Mouse (Mus musculus) urinary bladder, postnatal 25 days (tissue): Measurements from ENCODE around the gene 1110004F10Rik.
A peak's percentile ranks its signal among the peaks of the same experiment; 100 is the strongest.
"Not testable (repeated sequence)": the region's sequence is repeated elsewhere in the genome, so short reads cannot be mapped to it uniquely, and the experiment has no call there.

Experiments
- DNase-seq: peaks from one replicate; pipeline ENCODE4 v3.0.0; 2022; ENCODE audit warnings: low spot score

The 1110004F10Rik gene

DNA sequence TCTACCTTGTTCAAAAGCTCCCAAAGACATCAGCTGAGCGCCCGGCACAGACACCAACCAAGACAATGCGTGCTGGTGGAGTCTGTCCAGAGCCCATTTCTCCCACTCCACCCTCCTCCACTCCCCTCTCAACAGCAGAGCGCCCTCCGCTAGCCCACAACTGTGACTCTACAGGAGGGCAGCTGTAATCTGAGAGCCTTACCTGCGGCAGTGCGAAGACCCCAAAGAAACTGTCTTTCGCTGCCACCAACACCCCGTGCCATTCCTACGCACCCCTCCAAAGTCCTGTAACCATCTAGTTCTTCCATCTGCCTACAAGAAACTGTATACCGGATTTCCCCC, at the start of gene 1110004F10Rik:
TSS of gene 1110004F10Rik (plus strand) at position 202 of the 342 bp plus-strand sequence.
- DNase-seq = peak; percentile 5

GRCm38 (mm10) chr7:116002726-116003125, 36.5 kb upstream of the 1110004F10Rik start:
- no peak for DNase-seq

- DNase-seq = no peak
These were observed 9.2 kb upstream of the 1110004F10Rik start for GRCm38 (mm10) chr7:116029991-116030390.

DNA sequence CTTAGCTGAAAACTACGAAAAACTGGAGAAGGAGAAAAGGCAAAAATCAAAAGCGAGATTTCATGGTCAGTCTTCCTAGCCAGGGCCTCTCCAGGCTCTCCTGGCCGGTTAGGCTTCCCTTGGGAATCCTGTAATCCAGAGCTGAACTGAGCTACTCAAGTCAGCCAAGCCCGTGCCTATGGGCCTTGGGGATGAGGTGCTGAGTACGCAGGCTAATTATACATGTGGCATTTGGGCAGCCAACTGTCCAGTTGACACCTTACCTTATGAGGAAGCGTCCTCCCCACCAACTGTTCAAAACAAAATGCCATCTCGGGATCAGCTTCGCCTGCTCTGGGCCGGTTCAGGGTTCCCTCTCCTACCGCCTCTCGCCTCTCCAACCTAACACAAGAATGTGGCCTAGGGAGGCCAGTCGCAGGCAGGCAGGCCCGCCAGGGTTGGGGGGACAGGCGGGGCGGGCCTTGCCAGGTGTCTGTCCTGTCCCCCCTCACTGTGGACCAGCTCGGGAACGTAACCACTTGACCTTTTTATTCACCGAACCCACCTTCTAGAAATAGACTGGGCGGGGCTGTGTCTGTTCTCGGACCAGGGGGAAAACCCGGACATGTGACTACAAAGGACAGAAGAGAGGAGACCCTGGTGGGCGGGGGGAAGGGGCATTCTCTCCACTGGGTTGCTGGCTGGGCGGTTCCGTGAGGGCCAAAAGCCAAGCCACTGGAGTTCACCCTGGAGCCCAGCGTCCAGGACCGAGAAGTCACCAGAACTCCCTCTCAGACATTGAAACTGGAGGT, 8.4 kb upstream of the 1110004F10Rik start:
- DNase-seq = no peak

DNA sequence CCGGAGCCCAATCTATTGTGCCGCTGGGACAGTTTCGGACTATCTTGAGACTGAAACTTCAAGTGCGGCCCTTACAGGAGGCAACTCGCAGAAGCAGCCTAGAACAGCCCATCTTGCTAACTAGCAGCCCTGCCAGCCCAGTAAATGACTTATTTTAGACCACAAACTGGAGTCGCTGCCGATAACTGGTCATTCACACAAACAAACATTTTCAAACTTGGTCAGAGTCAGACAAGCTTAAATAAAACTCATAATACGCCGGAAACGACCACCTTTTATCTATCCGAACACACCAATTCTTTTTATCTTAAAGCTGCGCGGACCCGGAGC, 7.8 kb upstream of the 1110004F10Rik start:
- no peak for DNase-seq

DNA sequence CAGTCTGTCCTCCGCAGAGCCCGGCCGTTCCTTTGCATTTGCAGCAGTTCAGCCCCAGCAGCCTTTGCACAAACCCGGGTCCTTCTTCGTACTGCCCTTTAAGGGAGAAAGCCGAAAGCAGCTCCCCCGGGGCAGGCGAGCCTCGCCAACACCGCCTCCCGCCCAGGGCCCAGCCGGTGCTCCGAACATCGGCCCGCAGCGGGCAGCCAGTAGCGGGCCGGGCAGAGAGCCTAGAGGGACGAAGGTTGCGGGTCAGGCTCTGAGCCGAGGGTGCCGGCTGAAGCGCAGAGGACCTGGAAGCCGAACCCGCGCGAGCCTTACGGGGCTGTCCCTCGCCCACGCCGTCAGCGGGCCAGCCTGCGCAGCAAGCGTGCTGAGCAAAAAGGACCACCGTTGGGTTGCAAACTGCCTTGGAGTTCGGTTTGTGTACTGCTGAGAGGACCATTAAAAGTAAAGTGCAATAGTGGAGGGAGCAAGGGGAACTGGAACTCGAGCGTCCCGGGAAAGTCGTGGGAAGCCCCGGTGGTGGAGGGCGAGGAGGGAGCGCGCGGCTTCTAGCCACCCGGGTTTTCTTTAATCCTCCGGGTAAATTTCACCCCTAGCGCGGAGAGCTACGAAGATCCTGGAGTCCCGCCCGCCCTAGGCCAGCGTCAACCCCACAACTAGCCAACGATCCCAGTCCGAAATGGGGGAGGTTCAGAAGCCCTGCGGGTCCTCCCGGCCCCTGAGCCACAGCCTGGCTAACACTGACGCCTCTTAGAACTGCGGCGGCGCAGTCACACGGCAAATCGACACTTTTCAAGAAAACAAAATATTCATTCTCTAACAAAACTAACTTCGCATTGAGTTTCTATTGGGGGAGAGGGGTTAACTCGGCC, 7.2 kb upstream of the 1110004F10Rik start:
- peak; percentile 61 for DNase-seq

- peak; percentile 61 for DNase-seq
These were observed 6.4 kb upstream of the 1110004F10Rik start for GRCm38 (mm10) chr7:116032596-116033307.

DNA sequence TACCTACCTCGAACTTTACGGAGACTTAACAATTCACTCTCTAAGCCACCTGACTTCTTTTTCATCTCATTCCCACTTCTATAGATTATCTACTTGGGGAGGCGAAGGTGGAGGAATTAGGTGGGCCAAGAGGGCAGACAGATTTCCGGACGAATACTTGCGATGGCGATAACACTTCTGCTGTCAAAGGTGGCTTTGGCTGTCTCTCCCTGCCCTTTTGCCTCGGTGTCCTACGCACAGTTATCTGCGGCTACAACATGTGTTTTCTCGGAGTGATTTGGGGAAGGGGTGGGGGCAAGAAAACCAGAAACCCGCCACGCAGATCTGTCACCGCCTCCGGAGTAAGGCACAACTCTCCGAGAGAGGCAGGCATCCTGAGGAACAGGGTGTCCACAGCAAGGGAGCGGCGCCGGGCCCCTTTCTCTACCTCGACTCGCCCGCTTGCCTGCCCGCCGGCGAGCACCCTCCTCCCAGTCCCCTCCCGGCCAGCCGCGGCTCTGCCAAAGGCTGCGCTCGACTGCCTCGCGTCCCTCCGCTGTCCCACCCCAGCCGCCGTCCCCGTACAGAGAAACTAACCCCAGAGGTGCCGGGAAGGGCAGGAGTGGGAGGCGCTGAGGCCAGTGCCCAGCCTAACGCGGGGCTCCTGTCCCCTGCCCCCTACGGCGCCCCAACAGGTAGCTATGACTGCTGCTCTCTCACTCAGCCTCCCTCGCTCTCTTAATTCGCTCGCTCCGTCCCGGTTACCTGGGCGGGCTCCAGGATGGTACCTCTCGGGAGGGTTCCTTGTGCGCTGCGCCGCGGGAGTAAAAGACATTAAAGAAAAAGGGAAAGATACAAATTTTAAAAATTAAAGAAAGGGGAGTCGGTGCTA, 5.6 kb upstream of the 1110004F10Rik start:
- DNase-seq = peak; percentile 42

DNA sequence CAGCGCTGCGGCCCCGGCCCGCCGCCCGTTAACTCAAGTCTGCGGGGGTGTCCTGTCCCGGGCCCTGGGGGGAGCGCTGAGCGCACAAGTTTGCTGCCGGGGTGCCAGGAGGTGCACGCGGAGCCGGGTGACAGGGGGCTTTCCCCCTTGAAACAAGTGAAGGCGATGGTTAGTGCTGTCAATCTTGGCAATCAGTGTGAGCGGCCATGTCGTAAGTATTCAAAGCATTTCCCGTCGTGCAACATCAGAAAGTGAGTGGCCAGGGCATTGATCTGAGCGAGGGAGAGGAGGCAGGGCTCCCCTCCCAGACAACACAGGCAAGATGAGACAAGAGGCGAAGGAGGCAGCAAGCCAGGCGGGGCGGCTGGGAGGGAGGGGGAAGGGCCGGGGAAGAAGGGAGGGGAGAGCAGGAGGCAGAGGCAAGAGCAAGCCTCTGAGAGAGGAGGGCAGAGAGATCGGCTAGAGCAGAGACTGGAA, 4.9 kb upstream of the 1110004F10Rik start:
- DNase-seq = peak; percentile 43

GRCm38 (mm10) chr7:116035504-116035903, 3.7 kb upstream of the 1110004F10Rik start:
- no peak for DNase-seq

GRCm38 (mm10) chr7:116036591-116037555, 2.3 kb upstream of the 1110004F10Rik start:
- no peak for DNase-seq

DNA sequence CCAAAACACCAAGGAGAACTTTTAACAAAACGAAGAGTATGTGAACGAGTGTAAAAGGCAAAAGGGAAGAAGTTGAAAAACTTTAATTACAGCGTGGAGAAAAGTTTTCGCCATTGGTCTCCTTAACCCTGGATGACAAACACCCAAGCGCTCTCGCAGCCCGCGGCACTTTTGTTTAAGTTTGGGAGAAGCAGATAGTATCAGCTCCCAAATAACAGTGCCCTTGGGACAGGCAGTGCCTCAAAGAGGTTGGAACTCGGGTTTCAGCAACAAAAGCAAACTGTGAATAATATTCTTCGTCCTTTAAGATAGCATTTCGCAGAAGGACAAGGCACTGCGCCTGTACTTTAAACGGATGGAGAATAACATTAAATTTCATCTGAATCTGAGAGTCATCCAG, 1.2 kb upstream of the 1110004F10Rik start:
- DNase-seq = no peak

- DNase-seq = no peak
These were observed 686 bp upstream of the 1110004F10Rik start, which contains the start of gene Sox6 for GRCm38 (mm10) chr7:116038511-116038910. Sox6 (minus strand) TSS chr7:116038796.

DNA sequence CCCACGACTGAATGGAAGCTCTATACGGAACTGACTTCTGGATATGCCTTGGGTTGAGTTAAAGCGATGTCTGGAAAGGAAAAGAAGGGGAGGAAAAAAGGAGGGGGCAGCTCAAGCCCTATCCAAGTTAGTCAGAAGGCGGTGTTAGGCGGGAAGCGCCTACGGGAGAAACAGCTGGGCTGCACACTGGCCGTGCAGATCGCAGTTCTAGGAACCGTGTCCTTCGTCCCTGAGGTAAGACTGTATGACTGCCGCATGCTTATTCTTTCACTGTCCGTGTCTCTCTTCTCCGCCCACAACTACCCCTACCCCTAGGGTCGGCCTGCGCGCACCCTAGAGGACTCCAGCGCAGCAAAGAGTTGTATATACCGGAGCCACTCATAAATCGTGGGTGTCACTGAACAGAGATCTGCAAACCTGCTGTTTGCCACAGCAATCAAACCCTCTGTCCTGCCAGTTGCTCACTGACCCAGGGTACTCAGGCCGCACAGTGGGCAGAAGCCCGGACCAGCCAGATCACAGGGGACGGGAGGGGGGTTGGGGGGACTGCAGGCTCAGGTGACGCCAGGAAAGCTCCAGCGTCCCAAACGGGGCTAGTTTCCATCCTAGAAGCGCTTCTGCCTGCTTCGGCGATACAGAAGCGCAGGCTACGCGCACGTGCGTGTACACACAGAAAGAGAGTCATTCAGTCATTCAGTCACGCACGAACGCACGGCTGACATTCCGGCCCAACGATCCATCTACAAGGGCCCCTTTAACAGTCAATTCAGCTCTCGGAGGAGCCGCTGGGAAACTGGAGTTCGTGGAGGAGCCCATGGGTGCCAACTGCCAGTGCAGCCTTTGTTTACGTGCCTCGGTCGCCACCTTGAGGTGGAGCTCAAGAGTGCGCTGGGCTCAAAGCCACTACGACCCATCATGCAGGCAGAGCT, 605 bp downstream of the 1110004F10Rik start:
- peak; percentile 71 for DNase-seq

DNA sequence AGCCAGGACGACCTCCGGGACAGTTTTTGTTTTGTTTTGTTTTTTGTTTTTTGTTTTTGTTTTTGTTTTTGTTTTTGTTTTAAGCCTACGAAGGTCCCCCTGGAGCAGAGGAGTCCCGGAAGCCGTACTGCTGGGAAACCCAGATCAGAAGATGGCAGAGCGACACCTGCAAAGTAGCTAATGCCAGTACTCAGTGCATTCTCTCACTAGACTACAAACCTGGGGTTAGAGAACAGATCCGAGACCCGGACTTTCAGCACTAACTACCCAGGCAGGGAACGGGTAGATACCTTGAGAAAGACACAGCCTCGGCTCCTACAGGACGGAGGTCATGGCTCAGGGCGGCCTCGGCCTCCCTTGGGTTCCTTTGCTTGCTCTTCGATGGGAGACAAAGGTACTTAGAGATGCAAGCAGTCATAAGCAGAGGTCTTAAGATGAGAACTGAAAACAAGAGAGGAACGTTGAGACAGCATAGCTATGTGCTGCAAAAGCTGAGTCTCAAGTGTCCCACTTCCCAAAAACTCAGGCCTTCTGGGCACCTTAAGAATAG, 1.3 kb downstream of the 1110004F10Rik start:
- DNase-seq = no peak

DNA sequence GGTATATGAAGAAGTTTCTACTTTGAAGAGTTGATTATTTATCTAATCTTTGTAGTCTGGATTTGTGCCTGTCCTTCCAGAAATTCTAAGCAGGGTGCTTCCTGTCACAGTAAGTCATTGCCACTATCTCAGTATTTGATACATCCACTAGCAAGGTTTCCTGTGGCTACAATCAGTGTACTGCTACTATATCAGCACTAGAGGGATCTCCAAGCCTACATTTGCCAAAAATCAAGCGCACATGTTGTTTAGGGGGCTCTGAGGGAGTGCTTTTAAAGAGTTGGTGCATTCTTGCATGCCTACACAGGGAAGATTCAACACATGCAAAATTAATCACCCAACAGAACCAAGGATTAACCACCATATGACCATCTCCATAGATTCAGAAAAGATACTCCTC, 21.5 kb downstream of the 1110004F10Rik start:
- DNase-seq = no peak

GRCm38 (mm10) chr7:116084366-116084765, 45.2 kb downstream of the 1110004F10Rik start, which contains the start of gene Gm4353:
Gm4353 (minus strand) TSS chr7:116084635.
- not testable (repeated sequence) for DNase-seq

DNA sequence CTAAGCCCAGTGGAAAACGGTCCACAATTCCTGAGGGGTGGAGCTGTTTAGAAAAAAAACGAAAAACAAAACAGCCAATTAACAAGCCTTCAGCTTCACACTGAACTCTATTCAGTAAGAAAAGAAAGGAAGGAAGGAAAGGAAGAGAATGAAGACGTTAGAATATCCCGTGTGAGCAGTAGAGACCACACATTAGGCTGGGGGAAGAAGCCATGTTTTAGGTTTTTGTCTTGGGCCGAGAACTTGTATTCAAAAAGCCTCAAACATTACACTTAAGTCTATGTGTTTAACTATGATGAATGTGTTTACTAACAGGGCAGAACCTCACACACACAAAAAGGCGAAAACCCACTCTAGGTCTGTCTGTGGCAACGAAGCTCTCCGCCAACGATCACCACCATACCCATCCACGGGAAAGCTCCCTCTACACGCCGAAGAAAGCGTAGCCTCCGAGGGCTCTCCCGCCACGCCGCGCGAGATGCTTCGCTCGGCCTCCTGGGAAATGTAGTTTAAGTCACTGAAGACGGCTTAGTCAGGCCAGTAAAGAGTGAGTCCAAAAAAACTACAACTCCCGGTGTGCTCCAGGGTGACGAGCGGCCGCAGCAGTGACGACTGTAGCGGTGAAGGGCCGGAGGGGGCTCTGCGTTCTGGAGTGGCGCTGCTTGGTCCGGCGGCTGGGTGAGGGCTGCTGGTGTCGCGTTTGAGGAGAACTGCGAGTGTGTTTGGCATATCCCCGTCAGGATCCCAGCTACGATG, 53.7 kb downstream of the 1110004F10Rik start:
- DNase-seq = peak; percentile 86
